Mouse (Mus musculus) stomach, embryonic 14.5 days (tissue): ENCODE data around the gene Anxa6. TPM values are rescaled to one million over a fixed set of nuclear protein-coding genes. Genes with fewer than 3 reads are reported as not detected.

Source experiments
- ATAC-seq: fragments of 200-750 bp; cut with Nextera tagmentation; 2 replicates; pipeline ENCODE4 v1.8.0; 2017; ENCODE audit warnings: low read depth, moderate TSS enrichment; ENCODE audit not compliant: insufficient number of reproducible peaks, insufficient read depth, low FRiP score
- H3K27ac ChIP-seq: fragments of 300-500 bp; sonication (generic); 2 replicates; pipeline ENCODE4 v1.5.1; 2014; ENCODE audit warnings: mild to moderate bottlenecking, low read length, moderate library complexity, mixed read lengths
- H3K27me3 ChIP-seq: fragments of 300-500 bp; sonication (generic); 2 replicates; pipeline ENCODE4 v1.6.1; 2014; ENCODE audit warnings: low read length, control low read depth, mixed read lengths; ENCODE audit not compliant: control insufficient read depth, insufficient read depth
- H3K36me3 ChIP-seq: fragments of 300-500 bp; sonication (generic); 2 replicates; pipeline ENCODE4 v1.6.1; 2014; ENCODE audit warnings: mild to moderate bottlenecking, control low read depth, low read length, moderate library complexity, mixed read lengths; ENCODE audit not compliant: control insufficient read depth, insufficient read depth
- H3K4me1 ChIP-seq: fragments of 300-500 bp; sonication (generic); 2 replicates; pipeline ENCODE4 v1.6.1; 2014; ENCODE audit warnings: low read length, control low read depth, mixed read lengths; ENCODE audit not compliant: control insufficient read depth, insufficient read depth
- H3K4me2 ChIP-seq: fragments of 300-500 bp; sonication (generic); replicated peaks from 2 replicates; pipeline ENCODE4 v1.6.1; 2014; ENCODE audit warnings: low read depth, low read length, control low read depth
- H3K4me3 ChIP-seq: fragments of 300-500 bp; sonication (generic); 2 replicates; pipeline ENCODE4 v1.5.1; 2014; ENCODE audit warnings: low read depth, low read length, control low read depth
- H3K9ac ChIP-seq: fragments of 300-500 bp; sonication (generic); replicated peaks from 2 replicates; pipeline ENCODE4 v1.6.1; 2014; ENCODE audit warnings: low read depth, mild to moderate bottlenecking, control low read depth, low read length, moderate library complexity, mixed read lengths
- H3K9me3 ChIP-seq: fragments of 300-500 bp; sonication (generic); 2 replicates; pipeline ENCODE4 v1.6.1; 2016; ENCODE audit warnings: low read depth, low read length, control low read depth; ENCODE audit not compliant: control insufficient read depth
- whole genome bisulfite sequencing: fragments of 180-500 bp; shearing (Covaris S2); extraction: QIAGEN DNeasy Blood & Tissue Kit; methylation state at CpG from one replicate; pipeline ENCODE4 v1.1.7; 2014; 5-methylcytosine and 5-hydroxymethylcytosine counted together
- polyA plus RNA-seq: library from polyadenylated mRNA; unstranded; fragments of >200 nt; fragmentation: Nextera tagmentation; extraction: Ambion mirVana; gene quantifications from 2 replicates; pipeline ENCODE4 v1.2.1, GENCODE M21; 2014

Gene Anxa6
- polyA plus RNA-seq, 1 experiment from 2014 or later: 400 TPM

- ATAC-seq: no peak
- Histone ChIP-seq H3K9me3 (no peaks in the 10 kb centered on the region; the same call in 1 of the 2 replicates), H3K4me3 (no peak overlapping the region), H3K9ac (no peak overlapping the region), H3K36me3 (peaks cover 87% of the 10 kb centered on the region), H3K27ac (no peak overlapping the region), H3K4me1 (no peaks in the 10 kb centered on the region), H3K4me2 (no peak overlapping the region), H3K27me3 (no peaks in the 10 kb centered on the region)
- WGBS: 84% methylated on average over 7 of the region's 7 CpGs
Observed at GRCm38 (mm10) chr11:55004970-55005502, 28.2 kb downstream of the Anxa6 start.

DNA sequence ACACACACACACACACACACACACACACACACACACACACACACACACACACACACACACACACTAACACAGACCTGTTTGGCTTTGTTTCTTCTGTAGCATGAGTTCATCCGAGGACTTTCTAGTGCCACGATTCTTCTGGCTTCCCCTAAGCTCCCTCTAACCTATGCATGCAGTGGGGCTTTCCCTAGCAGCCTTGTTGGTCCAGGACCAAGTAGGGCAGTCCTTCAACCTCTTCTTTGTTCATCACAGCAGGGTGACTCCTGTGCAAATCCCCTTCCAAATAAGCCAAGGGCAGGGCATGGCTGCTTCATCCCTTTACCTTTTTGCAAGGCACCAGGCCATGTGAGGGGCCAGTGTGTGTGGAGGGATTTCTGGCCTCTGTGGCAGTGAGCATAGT, 34.5 kb downstream of the Anxa6 start:
- Histone ChIP-seq H3K4me2 (no peak overlapping the region), H3K27ac (no peak overlapping the region), H3K4me1 (no peaks in the 10 kb centered on the region), H3K9ac (no peak overlapping the region), H3K27me3 (no peaks in the 10 kb centered on the region), H3K9me3 (no peaks in the 10 kb centered on the region; the same call in 1 of the 2 replicates), H3K36me3 (peaks cover 82% of the 10 kb centered on the region), H3K4me3 (no peak overlapping the region)
- ATAC-seq: no peak
- WGBS: 54% methylated on average over 2 of the region's 2 CpGs

GRCm38 (mm10) chr11:54998284-54998683, 35.0 kb downstream of the Anxa6 start:
- Histone ChIP-seq H3K9ac (no peak overlapping the region), H3K9me3 (no peaks in the 10 kb centered on the region; the same call in 1 of the 2 replicates), H3K27me3 (no peaks in the 10 kb centered on the region), H3K36me3 (peaks cover 78% of the 10 kb centered on the region), H3K4me3 (no peak overlapping the region), H3K27ac (no peak overlapping the region), H3K4me1 (no peaks in the 10 kb centered on the region), H3K4me2 (no peak overlapping the region)
- 5% methylated on average over 12 of the region's 12 CpGs for WGBS
- peak; percentile 68 for ATAC-seq

DNA sequence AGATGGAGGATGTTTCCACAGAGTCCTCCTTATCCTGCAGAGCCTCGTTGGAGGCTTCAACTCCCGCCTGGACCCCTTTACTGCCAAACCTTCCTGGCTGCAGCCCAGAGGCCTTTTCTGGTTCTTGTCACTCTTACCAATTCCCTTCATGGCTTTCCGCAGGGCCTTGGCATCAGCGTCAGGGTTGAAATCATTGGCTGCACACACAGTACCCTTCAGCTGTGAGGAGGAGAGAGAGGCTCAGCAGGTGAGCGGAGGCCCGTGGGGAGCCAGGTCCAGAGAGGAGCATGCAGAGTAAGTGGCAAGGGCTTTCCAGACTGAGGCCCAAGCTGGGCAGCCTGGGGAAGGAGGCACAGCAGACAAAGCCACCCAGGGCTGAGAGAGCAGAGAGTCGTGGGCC, 37.1 kb downstream of the Anxa6 start:
- Histone ChIP-seq H3K9ac (no peak overlapping the region), H3K4me3 (no peak overlapping the region), H3K4me2 (no peak overlapping the region), H3K9me3 (no peaks in the 10 kb centered on the region; the same call in 1 of the 2 replicates), H3K4me1 (no peaks in the 10 kb centered on the region), H3K27me3 (no peaks in the 10 kb centered on the region), H3K27ac (no peak overlapping the region), H3K36me3 (peaks cover 74% of the 10 kb centered on the region)
- no peak for ATAC-seq
- WGBS: 73% methylated on average over 7 of the region's 7 CpGs

DNA sequence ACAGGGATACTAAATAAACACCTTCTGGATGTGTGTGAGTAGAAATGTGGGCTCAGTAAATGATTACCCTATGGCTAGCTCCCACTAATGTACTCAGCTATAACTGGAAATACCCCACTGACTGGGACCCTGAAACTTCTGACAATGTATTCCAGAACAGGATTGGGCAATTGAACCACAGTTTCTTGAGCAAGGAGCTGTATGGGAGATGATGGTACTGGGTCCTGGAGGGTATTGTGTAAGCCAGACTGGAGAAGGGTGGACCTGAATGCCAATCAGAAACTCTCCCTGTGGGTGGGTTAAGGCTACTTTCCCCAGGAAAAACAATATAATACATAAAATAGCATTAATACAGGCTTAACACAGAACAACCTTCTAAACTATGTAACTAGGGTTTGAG, 43.3 kb downstream of the Anxa6 start:
- Histone ChIP-seq H3K27ac (no peak overlapping the region), H3K4me1 (no peaks in the 10 kb centered on the region), H3K36me3 (peaks cover 70% of the 10 kb centered on the region), H3K9ac (no peak overlapping the region), H3K27me3 (no peaks in the 10 kb centered on the region), H3K4me3 (no peak overlapping the region), H3K4me2 (no peak overlapping the region), H3K9me3 (no peaks in the 10 kb centered on the region)
- ATAC-seq: no peak

DNA sequence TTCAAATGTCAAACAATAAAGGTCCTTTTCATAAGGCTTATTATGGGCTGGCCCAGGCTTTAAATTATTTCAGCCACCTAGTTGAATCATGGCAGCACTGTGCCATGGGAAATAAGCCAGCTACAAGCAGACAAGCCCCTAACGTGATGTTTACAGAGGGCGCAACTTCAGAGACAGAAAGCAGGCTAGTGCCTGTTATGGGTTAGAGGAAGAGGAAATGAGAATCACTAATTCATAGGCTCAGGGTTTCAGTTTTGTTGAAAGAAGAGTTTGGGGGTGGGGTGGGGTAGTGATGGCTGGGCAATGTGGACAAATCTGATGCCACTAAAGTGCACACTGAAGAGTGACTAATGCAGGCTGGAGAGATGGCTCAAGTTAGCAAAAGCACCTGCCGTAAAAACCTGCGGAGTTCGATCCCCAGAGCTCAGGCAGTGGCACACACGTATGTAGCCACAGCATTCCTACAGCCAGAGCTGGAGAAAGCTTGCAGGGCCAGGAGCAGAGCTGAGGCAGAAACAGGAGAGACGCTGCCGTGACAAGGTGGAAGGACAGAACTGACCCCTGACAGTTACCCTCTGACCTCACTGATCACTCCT, 44.4 kb downstream of the Anxa6 start:
- H3K4me1 ChIP-seq: no peaks in the 10 kb centered on the region
- ATAC-seq: no peak
- 73% methylated on average over 8 of the region's 8 CpGs for whole genome bisulfite sequencing
- no peaks in the 10 kb centered on the region for H3K9me3 ChIP-seq
- H3K27me3 ChIP-seq: no peaks in the 10 kb centered on the region
- peaks cover 69% of the 10 kb centered on the region for H3K36me3 ChIP-seq
- H3K27ac ChIP-seq: no peak overlapping the region
- no peak overlapping the region for H3K4me2 ChIP-seq
- no peak overlapping the region for H3K9ac ChIP-seq
- H3K4me3 ChIP-seq: no peak overlapping the region

DNA sequence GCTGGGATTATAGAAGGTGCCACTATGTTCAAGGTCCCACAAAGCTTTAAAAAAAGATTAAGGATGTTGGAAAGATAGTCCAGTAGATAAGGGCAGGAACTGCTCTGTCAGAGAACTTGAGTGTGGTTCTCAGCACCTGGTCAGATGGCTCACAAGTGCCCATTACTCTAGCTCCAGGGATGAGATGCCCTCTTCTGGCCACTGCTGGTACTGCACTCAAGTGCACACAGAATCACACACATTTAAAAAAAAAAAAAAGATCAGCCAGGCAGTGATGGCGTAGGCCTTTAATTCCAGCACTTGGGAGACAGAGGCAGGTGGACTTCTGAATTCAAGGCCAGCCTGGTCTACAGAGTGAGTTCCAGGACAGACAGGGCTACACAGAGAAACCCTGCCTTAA, 45.3 kb downstream of the Anxa6 start:
- ATAC-seq: no peak
- Histone ChIP-seq H3K9me3 (no peaks in the 10 kb centered on the region), H3K27ac (no peak overlapping the region), H3K9ac (no peak overlapping the region), H3K4me3 (no peak overlapping the region), H3K4me1 (no peaks in the 10 kb centered on the region), H3K4me2 (no peak overlapping the region), H3K36me3 (peaks cover 74% of the 10 kb centered on the region), H3K27me3 (no peaks in the 10 kb centered on the region)
- 91% methylated on average over 1 of the region's 1 CpGs for WGBS

GRCm38 (mm10) chr11:54985086-54985485, 48.2 kb downstream of the Anxa6 start:
- Histone ChIP-seq H3K36me3 (peaks cover 83% of the 10 kb centered on the region), H3K27me3 (no peaks in the 10 kb centered on the region), H3K9me3 (no peaks in the 10 kb centered on the region), H3K27ac (no peak overlapping the region), H3K9ac (no peak overlapping the region), H3K4me3 (no peak overlapping the region), H3K4me2 (no peak overlapping the region), H3K4me1 (no peaks in the 10 kb centered on the region)
- 75% methylated on average over 3 of the region's 3 CpGs for WGBS
- no peak for ATAC-seq

- H3K4me1 ChIP-seq: no peaks in the 10 kb centered on the region
- H3K27ac ChIP-seq: no peak overlapping the region
- no peak overlapping the region for H3K4me3 ChIP-seq
- no peaks in the 10 kb centered on the region for H3K9me3 ChIP-seq
- no peak overlapping the region for H3K4me2 ChIP-seq
- H3K9ac ChIP-seq: no peak overlapping the region
- ATAC-seq: no peak
- WGBS: 58% methylated on average over 4 of the region's 4 CpGs
- no peaks in the 10 kb centered on the region for H3K27me3 ChIP-seq
- peaks cover 83% of the 10 kb centered on the region for H3K36me3 ChIP-seq
Observed at GRCm38 (mm10) chr11:54984581-54984980, 48.7 kb downstream of the Anxa6 start.
